Mouse (Mus musculus) G1E (cell line): ENCODE measurements around the gene Stxbp5.

Experiments used
- CTCF ChIP-seq: IDR thresholded peaks from 2 replicates; pipeline ENCODE4 v1.5.1; 2012; ENCODE audit warnings: low read depth, low read length, inconsistent platforms, mixed read lengths
- GATA1 ChIP-seq: IDR thresholded peaks from 2 replicates; pipeline ENCODE4 v1.6.1; 2012; ENCODE audit warnings: borderline replicate concordance, low read length, inconsistent platforms, mixed read lengths

DNA sequence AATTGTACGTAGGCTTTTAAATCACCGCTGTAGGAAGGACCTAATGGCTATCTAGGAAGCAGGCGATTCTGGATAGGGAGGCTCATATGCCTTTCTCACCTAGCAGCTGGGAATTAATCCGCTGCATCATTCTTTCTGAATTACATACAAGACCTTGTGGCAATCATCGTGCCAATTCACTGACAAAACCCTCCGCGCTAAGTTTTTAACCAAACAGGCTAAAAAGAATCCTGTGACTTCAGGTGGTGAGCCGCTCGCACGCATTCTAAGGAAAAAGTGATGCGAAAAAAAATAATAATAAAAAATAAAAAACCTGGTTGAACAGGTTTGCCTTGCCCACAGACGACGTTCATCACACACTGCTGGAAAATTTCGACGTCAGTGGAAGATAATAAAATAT lies 1.1 kb downstream of the Stxbp5 start:
- TF ChIP-seq GATA1 (no peak), CTCF (no peak)
